Mouse (Mus musculus) hindbrain, embryonic 16.5 days (tissue): ENCODE results near the gene Dhcr24. TPM values are rescaled to one million over a fixed set of nuclear protein-coding genes. Genes with fewer than 3 reads are reported as not detected.

Experiments used
- ATAC-seq: fragments of 200-750 bp; cut with Nextera tagmentation; 2 replicates; pipeline ENCODE4 v1.8.0; 2017; ENCODE audit warnings: moderate TSS enrichment, moderate library complexity
- H3K27ac ChIP-seq: fragments of 300-500 bp; sonication (generic); 2 replicates; pipeline ENCODE4 v1.5.1; 2014; ENCODE audit warnings: low read depth, mild to moderate bottlenecking, control low read depth, low read length, moderate library complexity
- H3K27me3 ChIP-seq: fragments of 300-500 bp; sonication (generic); replicated peaks from 2 replicates; pipeline ENCODE4 v1.6.1; 2014; ENCODE audit warnings: low read length; ENCODE audit not compliant: control insufficient read depth, insufficient read depth
- H3K36me3 ChIP-seq: fragments of 300-500 bp; sonication (generic); 2 replicates; pipeline ENCODE4 v1.6.1; 2014; ENCODE audit warnings: mild to moderate bottlenecking, low read length, moderate library complexity, mixed read lengths; ENCODE audit not compliant: control insufficient read depth, insufficient read depth
- H3K4me1 ChIP-seq: fragments of 300-500 bp; sonication (generic); 2 replicates; pipeline ENCODE4 v1.6.1; 2014; ENCODE audit warnings: low read depth, low read length; ENCODE audit not compliant: control insufficient read depth, insufficient read depth
- H3K4me2 ChIP-seq: fragments of 300-500 bp; sonication (generic); 2 replicates; pipeline ENCODE4 v1.6.1; 2014; ENCODE audit warnings: mild to moderate bottlenecking, low read length, control low read depth, moderate library complexity
- H3K4me3 ChIP-seq: fragments of 300-500 bp; sonication (generic); 2 replicates; pipeline ENCODE4 v1.5.1; 2014; ENCODE audit warnings: mild to moderate bottlenecking, low read length, control low read depth, moderate library complexity
- H3K9ac ChIP-seq: fragments of 300-500 bp; sonication (generic); 2 replicates; pipeline ENCODE4 v1.6.1; 2014; ENCODE audit warnings: low read depth, mild to moderate bottlenecking, control low read depth, low read length, moderate library complexity
- H3K9me3 ChIP-seq: fragments of 300-500 bp; sonication (generic); 2 replicates; pipeline ENCODE4 v1.6.1; 2014; ENCODE audit warnings: mild to moderate bottlenecking, low read length, moderate library complexity; ENCODE audit not compliant: control insufficient read depth
- WGBS: fragments of 180-500 bp; shearing (Covaris S2); extraction: QIAGEN DNeasy Blood & Tissue Kit; methylation state at CpG from one replicate; pipeline ENCODE4 v1.1.7; 2014; 5-methylcytosine and 5-hydroxymethylcytosine counted together
- polyA plus RNA-seq: library from polyadenylated mRNA; unstranded; fragments of >200 nt; fragmentation: Nextera tagmentation; extraction: Ambion mirVana; gene quantifications from 2 replicates; pipeline ENCODE4 v1.2.1, GENCODE M21; 2015

Dhcr24 gene
- polyA plus RNA-seq, 1 experiment from 2014 or later: 5.3 TPM

GRCm38 (mm10) chr4:106557262-106557661 lies 3.6 kb upstream of the Dhcr24 start:
- no peaks in the 10 kb centered on the region for H3K27me3 ChIP-seq
- no peaks in the 10 kb centered on the region for H3K36me3 ChIP-seq
- H3K4me2 ChIP-seq: no peak overlapping the region
- peaks cover 9% of the 10 kb centered on the region for H3K4me1 ChIP-seq
- H3K4me3 ChIP-seq: no peak overlapping the region
- H3K9ac ChIP-seq: no peak overlapping the region
- H3K27ac ChIP-seq: no peak overlapping the region
- 85% methylated on average over 5 of the region's 5 CpGs for WGBS
- no peak for ATAC-seq
- H3K9me3 ChIP-seq: peaks cover 3% of the 10 kb centered on the region; the same call in 1 of the 2 replicates

DNA sequence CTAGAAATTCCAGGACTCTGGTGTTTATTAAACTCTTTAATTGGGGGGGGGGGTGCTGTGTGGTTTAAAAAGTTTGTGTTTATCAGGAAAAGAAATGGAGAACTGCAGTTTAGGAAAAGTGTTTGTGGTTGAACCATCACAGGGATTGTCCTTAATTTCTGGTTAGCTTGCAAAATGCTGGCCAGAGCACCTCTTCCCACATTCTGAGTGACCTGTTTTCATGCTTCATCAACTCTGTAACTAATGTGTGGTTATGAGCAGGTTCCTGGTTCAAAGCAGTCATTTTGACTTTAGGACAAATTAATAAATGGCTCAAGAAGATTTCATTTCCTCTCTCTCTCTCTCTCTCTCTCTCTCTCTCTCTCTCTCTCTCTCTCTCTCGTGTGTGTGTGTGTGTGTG lies 2.9 kb upstream of the Dhcr24 start:
- Histone ChIP-seq H3K4me3 (no peak overlapping the region), H3K4me1 (peaks cover 16% of the 10 kb centered on the region), H3K9ac (no peak overlapping the region), H3K9me3 (no peaks in the 10 kb centered on the region), H3K36me3 (no peaks in the 10 kb centered on the region), H3K27me3 (no peaks in the 10 kb centered on the region), H3K4me2 (no peak overlapping the region), H3K27ac (no peak overlapping the region)
- no CpG with 5 or more reads among the region's 1 CpGs for WGBS
- ATAC-seq: no peak

DNA sequence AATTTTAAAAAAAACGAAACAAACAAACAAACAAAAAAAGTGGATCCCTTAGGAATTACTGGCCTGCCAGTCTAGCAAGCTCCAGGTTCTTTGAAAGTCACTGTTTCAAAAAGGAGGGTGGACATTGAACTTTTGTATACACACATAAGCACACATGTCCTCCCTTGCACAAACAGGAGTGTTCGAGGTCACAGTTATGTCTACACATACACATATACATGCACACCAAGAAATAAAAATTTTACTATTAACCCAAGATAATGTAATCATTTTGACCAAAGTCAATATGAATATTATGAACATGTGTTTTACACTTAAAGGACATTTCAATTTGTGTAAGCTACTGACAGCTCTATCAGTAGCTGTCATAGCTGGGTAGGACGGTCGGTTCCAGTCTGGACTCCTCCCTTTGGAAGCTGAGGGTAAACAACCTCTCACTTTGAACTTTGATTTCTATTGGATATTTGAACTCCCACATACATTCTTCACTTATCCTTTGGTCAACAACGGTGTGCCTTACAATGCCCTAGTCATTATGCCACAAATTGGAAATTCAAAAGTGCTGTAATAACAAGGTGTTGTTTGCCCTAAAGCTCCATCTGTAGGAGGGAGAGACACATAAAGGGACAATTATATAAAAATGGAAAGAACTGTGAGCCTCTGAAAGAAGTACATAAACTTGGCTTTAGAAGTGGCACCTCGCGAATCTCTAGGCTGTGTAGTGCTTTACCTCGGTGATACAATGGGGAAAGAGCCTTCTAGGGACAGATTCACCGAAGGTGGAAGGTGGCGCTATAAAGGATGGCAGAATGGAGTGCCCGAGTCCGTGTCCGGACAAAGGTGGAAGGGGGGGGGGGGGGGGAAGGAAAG lies 1.3 kb upstream of the Dhcr24 start:
- H3K9ac ChIP-seq: peak overlapping the region; percentile 83
- peak overlapping the region; percentile 96; the same call in 1 of the 2 replicates for H3K4me3 ChIP-seq
- peaks cover 3% of the 10 kb centered on the region; the same call in 1 of the 2 replicates for H3K36me3 ChIP-seq
- ATAC-seq: no peak
- 31% methylated on average over 13 of the region's 13 CpGs for WGBS
- no peak overlapping the region; the same call in 1 of the 2 replicates for H3K27ac ChIP-seq
- peaks cover 32% of the 10 kb centered on the region for H3K4me1 ChIP-seq
- H3K9me3 ChIP-seq: no peaks in the 10 kb centered on the region
- peak overlapping the region; percentile 94 for H3K4me2 ChIP-seq
- H3K27me3 ChIP-seq: no peaks in the 10 kb centered on the region

GRCm38 (mm10) chr4:106560213-106560845 lies 509 bp upstream of the Dhcr24 start:
- WGBS: under 1% methylated on average over 19 of the region's 20 CpGs
- peak overlapping the region; percentile 91 for H3K27ac ChIP-seq
- peaks cover 32% of the 10 kb centered on the region for H3K4me1 ChIP-seq
- H3K27me3 ChIP-seq: no peaks in the 10 kb centered on the region
- peak overlapping the region; percentile 83 for H3K9ac ChIP-seq
- ATAC-seq: no peak
- H3K36me3 ChIP-seq: peaks cover 5% of the 10 kb centered on the region
- H3K4me3 ChIP-seq: peak overlapping the region; percentile 96
- peak overlapping the region; percentile 94 for H3K4me2 ChIP-seq
- H3K9me3 ChIP-seq: no peaks in the 10 kb centered on the region

DNA sequence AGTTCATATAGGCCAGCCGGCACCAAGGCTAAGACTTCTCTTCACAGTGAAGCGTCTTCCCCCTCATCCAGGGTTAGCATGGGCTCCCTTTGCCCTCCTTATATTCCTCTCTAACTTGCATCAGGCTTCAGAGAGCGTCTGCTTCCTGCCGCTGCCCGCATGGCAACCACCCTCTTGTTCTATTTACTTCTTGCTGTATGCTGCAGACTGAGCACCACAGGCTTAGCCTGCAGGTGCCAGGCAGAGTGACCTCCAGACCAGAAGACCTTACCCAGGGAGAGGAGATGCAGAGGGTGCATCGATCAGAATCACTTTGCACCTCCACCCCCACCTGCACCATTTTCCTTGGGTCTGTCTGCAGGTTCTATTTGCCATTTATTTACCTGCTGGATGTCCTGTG lies 1.2 kb downstream of the Dhcr24 start:
- no peak for ATAC-seq
- Histone ChIP-seq H3K36me3 (peaks cover 5% of the 10 kb centered on the region), H3K9me3 (no peaks in the 10 kb centered on the region), H3K4me3 (peak overlapping the region; percentile 96), H3K27me3 (no peaks in the 10 kb centered on the region), H3K4me1 (peaks cover 32% of the 10 kb centered on the region), H3K9ac (peak overlapping the region; percentile 83), H3K4me2 (peak overlapping the region; percentile 94), H3K27ac (no peak overlapping the region)
- WGBS: 9% methylated on average over 6 of the region's 6 CpGs

DNA sequence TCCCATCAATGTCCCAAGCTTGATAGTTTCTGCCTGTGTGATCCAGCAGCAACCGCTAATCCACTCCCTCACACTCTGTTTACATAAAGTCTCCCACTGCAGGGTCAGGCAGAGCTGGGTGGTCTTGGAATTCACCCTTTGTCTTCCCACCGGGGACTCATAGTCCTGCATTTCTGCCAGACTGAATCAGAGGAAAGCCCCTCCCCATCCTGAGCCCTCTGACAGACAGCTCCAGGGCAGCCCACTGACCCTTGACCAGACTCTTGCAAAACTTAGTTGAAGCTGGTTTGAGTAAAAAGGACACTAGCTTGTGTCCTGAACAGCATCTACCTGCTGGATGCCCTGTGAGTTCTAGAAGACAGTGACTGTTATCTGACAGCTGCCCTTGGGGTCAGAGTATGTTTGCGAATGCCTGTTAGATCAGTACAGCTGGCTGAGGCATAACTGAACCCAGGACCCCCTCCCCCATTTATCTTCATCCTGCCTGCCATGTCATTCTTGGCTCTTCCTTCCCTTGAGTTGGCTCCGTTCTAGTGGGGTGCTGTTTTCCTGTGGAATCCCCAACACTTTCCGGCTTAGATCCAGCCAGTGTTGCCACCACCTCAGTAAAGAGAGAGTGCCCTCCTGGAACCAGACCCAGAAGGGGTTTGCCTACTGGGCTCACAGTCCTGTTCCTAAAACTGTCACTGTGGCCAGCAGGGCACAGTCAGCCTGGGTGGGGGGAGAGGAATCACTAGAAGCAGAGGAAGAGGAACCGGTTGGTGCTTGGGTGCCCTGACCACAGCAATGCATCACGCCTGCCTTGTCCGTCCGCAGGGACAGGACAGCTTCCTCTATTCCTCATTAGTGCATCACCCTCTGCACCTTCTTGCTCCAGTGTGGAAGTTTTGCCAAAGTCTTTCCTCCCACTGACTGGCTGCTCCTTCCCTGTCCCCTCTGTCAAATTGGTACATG lies 2.3 kb downstream of the Dhcr24 start:
- H3K36me3 ChIP-seq: peaks cover 10% of the 10 kb centered on the region
- H3K4me1 ChIP-seq: peaks cover 32% of the 10 kb centered on the region
- ATAC-seq: no peak
- no peak overlapping the region for H3K27ac ChIP-seq
- peak overlapping the region; percentile 83 for H3K9ac ChIP-seq
- H3K4me3 ChIP-seq: peak overlapping the region; percentile 96
- peak overlapping the region; percentile 94 for H3K4me2 ChIP-seq
- H3K9me3 ChIP-seq: no peaks in the 10 kb centered on the region
- H3K27me3 ChIP-seq: no peaks in the 10 kb centered on the region
- WGBS: 45% methylated on average over 9 of the region's 9 CpGs

GRCm38 (mm10) chr4:106564161-106564560 lies 3.3 kb downstream of the Dhcr24 start:
- H3K4me1 ChIP-seq: peaks cover 32% of the 10 kb centered on the region
- no peak overlapping the region for H3K9ac ChIP-seq
- no peak for ATAC-seq
- H3K4me2 ChIP-seq: peak overlapping the region; percentile 94
- H3K9me3 ChIP-seq: no peaks in the 10 kb centered on the region
- H3K4me3 ChIP-seq: no peak overlapping the region
- 86% methylated on average over 11 of the region's 11 CpGs for WGBS
- no peaks in the 10 kb centered on the region for H3K27me3 ChIP-seq
- H3K27ac ChIP-seq: no peak overlapping the region
- H3K36me3 ChIP-seq: peaks cover 10% of the 10 kb centered on the region

DNA sequence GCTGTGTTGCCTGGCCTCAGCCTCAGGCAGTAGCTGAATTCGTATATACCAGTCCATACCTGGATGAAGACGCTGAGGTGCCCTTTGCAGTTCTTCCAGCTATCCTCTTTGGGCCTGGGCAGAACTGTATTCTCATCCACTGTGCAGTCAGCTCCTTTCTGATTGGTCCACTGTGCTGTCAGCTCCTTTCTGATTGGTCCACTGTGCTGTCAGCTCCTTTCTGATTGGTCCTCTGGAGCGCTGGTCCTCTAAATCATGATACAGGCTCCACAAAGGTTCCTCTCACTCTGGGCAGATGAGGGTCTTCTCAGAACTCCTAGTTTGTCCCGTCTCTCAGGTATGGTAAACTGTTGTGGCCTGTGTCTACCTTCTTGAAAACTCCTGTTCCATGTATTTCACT lies 8.8 kb downstream of the Dhcr24 start:
- WGBS: 96% methylated on average over 4 of the region's 4 CpGs
- H3K36me3 ChIP-seq: peaks cover 37% of the 10 kb centered on the region
- no peak overlapping the region for H3K4me2 ChIP-seq
- no peak for ATAC-seq
- H3K9me3 ChIP-seq: no peaks in the 10 kb centered on the region
- H3K4me1 ChIP-seq: no peaks in the 10 kb centered on the region
- no peak overlapping the region for H3K27ac ChIP-seq
- no peak overlapping the region for H3K4me3 ChIP-seq
- no peak overlapping the region for H3K9ac ChIP-seq
- H3K27me3 ChIP-seq: no peaks in the 10 kb centered on the region
